Mouse (Mus musculus): ENCODE data around the gene Gm14085.

DNA sequence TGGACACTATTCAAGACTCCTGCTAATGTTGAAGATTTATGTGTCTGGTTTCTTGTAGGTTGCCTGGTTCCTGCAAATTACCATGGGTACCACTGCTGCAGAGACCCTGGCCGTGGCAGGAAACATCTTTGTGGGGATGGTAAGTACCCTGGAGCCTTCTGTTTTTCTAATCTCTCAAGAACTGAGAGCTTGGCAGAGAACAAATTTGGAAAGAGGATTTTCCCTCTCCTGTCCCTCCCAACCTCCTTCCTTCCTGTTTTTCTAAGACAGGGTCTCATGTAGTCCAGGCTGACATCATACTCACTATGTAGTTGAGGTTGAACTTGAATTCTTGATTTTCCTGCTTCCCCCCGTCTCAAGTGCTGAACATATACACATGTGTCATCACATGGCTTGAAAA lies 32.3 kb upstream of the Gm14085 start:
- TF ChIP-seq EP300 (IDR thresholded peaks at IDR 0.05; ENCODE audit: low read depth in 1 of 2, low read length in 2 of 2): no peak
- TF ChIP-seq CTCF (IDR thresholded peaks at IDR 0.05 in 2 of 3, conservative IDR thresholded peaks at IDR 0.05 in 1 of 3; ENCODE audit: control insufficient read depth in 1 of 3, insufficient read depth in 1 of 3, low read depth in 2 of 3, low read length in 3 of 3, poor library complexity in 1 of 3, severe bottlenecking in 1 of 3): no peak
- no peak for TF ChIP-seq MXI1 (IDR thresholded peaks at IDR 0.05; ENCODE audit: low read depth, low read length)
